Mouse (Mus musculus) left cerebral cortex, adult 2 months (tissue): ENCODE measurements around the gene Smyd3. TPM values are rescaled to one million over a fixed set of nuclear protein-coding genes. Genes with fewer than 3 reads are reported as not detected.
A peak's percentile ranks its signal among the peaks of the same experiment; 100 is the strongest.

Source experiments
- DNase-seq, 2 experiments: peaks; one replicate each; pipeline ENCODE4 v3.0.0; 2021 to 2022; ENCODE audit warnings: low spot score in 2 of 2, mixed read lengths in 1 of 2; ENCODE audit errors: extremely low spot score in 1 of 2
- H3K27ac ChIP-seq: fragments of 200-600 bp; 2 replicates; pipeline ENCODE4 v1.8.1; 2022
- H3K4me3 ChIP-seq: fragments of 200-600 bp; 2 replicates; pipeline ENCODE4 v1.8.1; 2022
- CTCF ChIP-seq: fragments of 200-600 bp; IDR thresholded peaks from 2 replicates; pipeline ENCODE4 v1.8.1; 2022; ENCODE audit warnings: antibody characterized with exemption, mild to moderate bottlenecking, moderate library complexity
- intact Hi-C: fragments of 180-260 bp; cut with DNase I; formaldehyde crosslinking; loops from one replicate; pipeline ENCODE4 v1.15.1; 2025
- total RNA-seq, 2 experiments: library from RNA; stranded (reverse); gene quantifications; 2 replicates each; pipeline ENCODE4 v1.2.3; 2021

Gene Smyd3
- total RNA-seq, 2 experiments from 2014 or later: 25.0 to 25.6 TPM

DNA sequence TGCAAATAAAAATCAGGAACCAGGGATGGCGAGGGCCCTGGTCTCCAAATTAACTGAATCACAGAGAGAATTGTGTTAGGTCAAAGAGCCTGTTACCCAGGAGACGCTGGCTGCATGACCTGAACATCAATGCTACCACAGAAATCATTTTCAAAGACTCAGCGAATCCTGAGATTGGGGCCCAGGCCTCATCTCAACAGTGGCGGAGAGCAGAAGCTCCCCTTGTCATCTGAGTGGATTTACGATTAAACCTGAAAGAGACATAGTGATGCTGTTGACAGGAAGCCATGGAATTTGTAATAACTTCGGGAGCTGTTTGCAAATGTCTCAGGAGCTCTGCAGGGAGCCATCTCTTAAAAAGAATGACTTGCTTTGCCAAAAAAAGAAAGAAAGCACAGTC lies 355.9 kb downstream of the Smyd3 start:
- Histone ChIP-seq H3K27ac (no peak overlapping the region), H3K4me3 (no peak overlapping the region)
- TF ChIP-seq CTCF: no peak
- no peak for DNase-seq
- intact Hi-C loops: no loop called here

DNA sequence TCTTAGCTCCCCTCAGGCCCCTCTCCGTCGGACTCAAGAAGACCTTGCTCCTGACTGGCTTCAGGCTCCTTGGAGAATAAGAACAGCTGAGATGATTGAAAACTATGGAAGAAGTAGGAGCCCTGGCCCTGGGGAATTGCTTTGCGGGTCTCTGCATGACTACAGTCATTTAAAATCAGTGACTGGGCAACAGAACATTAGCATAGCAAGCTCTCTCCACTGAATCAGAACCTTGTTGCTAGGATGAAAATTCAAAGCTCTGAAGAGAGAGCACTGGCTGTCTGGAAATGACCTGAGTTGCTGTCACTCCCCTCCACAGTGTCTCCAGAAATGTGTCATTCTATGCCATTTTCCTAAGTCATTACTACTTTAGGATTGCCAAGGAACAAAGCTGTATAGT lies 357.1 kb downstream of the Smyd3 start:
- TF ChIP-seq CTCF: no peak
- no peak for DNase-seq
- intact Hi-C loops: no loop called here
- Histone ChIP-seq H3K4me3 (no peak overlapping the region), H3K27ac (no peak overlapping the region)

GRCm38 (mm10) chr1:179152376-179152775 lies 365.5 kb downstream of the Smyd3 start:
- Histone ChIP-seq H3K4me3 (no peak overlapping the region), H3K27ac (no peak overlapping the region)
- intact Hi-C loops: no loop called here
- TF ChIP-seq CTCF: no peak
- DNase-seq: no peak

- Histone ChIP-seq H3K27ac (no peak overlapping the region), H3K4me3 (no peak overlapping the region)
- no peak for DNase-seq
- peak; percentile 3 for TF ChIP-seq CTCF
- intact Hi-C loops: no loop called here
These were observed 366.6 kb downstream of the Smyd3 start for GRCm38 (mm10) chr1:179151275-179151674.

DNA sequence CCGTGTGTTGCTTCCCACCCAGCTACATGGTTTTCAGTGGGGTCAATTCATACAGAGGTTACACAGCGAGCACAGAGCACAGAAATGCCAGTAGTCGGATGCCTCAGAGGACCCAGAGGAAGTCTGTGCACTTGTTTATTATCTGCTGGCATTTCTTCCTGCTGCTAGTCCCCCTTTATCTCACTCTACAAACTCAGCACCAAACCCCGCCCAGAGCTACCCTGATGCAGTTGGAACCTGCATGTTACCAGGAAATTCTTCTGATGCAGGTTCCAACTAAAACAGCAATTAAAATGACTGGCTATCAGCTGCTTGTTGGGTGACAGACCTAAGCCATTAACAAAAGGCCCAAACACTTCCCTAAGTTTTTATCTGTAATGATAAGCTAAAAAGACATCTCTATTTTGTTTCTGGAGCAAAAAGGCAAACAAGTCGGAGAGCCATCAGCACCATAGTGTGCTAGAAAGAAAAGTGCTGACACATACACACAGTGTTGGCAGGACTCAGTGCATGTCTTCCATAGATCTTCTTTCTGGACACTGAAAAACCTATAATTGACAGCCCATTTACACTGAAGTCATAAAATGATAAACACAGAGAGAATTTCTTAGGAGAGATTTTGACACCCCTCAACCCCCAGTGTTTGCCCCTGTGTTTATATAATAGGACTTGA lies 368.2 kb downstream of the Smyd3 start:
- H3K4me3 ChIP-seq: no peak overlapping the region
- no peak overlapping the region for H3K27ac ChIP-seq
- TF ChIP-seq CTCF: no peak
- intact Hi-C loops: no loop called here
- no peak for DNase-seq

GRCm38 (mm10) chr1:179146730-179147167 lies 371.1 kb downstream of the Smyd3 start:
- intact Hi-C loops: no loop called here
- no peak for TF ChIP-seq CTCF
- DNase-seq: no peak

DNA sequence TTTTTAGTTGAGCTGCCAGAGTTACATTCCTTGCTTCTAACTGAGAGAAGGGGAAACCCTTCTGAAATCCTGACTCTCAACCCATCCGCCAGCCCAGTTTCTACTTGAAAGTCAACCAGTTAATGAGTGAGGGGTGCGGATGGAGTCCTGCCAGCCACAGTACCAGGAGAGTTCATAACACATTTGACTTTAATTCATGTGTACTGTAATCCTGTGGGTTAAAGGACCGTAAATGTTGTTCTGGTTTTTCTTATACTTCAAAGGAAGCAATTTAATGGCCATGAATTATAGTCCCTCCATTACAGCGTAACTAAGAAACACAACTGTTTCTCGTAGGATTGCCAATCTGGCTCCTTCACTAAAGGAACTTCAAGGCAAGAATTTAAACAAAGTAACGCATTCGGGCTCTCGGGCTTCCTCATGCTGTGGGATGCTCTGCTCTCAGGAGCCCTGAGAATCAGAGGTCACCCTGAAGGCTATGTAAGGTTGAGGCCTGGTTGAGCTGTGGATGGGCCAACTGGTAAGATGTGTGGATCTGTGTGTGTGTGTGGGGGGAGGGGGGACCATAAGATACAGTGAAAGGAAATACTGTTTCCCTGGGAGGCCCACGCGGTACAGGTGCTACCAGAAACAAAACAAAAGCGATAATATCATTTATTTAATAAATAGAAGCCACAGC lies 374.5 kb downstream of the Smyd3 start:
- TF ChIP-seq CTCF: no peak
- intact Hi-C loops: loop anchor here (5.0 kb wide), 4 partner anchors 89 to 456 kb away; no protein-coding TSS in a partner anchor
- DNase-seq: no peak
- Histone ChIP-seq H3K4me3 (no peak overlapping the region), H3K27ac (no peak overlapping the region)

More at GRCm38 (mm10) chr1:179146730-179147167, 371.1 kb downstream of the Smyd3 start:
- Histone ChIP-seq H3K27ac (no peak overlapping the region), H3K4me3 (no peak overlapping the region)

GRCm38 (mm10) chr1:179142177-179142576 lies 375.7 kb downstream of the Smyd3 start:
- intact Hi-C loops: loop anchor here (1.0 to 5.0 kb wide), 5 partner anchors 90 to 614 kb away; no protein-coding TSS in a partner anchor
- no peak overlapping the region for H3K27ac ChIP-seq
- peak; percentile 32 to 44 for DNase-seq
- peak; percentile 67 for TF ChIP-seq CTCF
- H3K4me3 ChIP-seq: no peak overlapping the region

DNA sequence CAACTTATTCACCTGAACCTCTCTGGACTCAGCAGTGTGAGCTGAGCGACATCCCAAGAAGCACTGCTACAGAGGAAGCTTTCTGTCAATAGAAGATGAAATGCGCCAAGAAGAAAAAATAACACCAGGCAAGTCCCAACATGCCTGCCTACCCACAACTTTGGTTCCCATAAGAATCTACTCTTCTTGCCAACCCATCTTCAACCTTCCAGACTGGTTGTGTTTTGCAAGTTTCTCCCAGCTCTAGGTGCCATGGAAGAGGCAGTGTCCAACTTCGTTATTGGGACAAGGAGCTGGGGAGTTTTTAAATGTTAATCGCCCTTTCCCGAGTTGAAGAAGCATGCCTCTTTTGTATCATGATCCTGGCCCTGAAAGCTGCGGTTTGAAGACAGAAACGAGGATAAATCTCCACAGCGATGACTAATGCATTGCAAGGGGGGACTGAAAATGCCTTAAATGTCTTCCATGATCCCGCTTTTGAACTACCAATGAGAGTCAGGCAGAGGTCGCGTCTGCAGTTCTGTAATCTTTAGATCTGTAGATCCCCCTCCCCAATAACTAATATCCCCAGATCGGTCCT lies 376.7 kb downstream of the Smyd3 start:
- Histone ChIP-seq H3K27ac (no peak overlapping the region), H3K4me3 (no peak overlapping the region)
- no peak for DNase-seq
- intact Hi-C loops: loop anchor here (5.0 kb wide), 4 partner anchors 91 to 454 kb away; no protein-coding TSS in a partner anchor
- no peak for TF ChIP-seq CTCF

- intact Hi-C loops: no loop called here
- H3K4me3 ChIP-seq: no peak overlapping the region
- H3K27ac ChIP-seq: no peak overlapping the region
- DNase-seq: no peak
- TF ChIP-seq CTCF: peak; percentile 45
These were observed 380.7 kb downstream of the Smyd3 start for GRCm38 (mm10) chr1:179137145-179137477.

- TF ChIP-seq CTCF: no peak
- Histone ChIP-seq H3K27ac (no peak overlapping the region), H3K4me3 (no peak overlapping the region)
- peak; percentile 13 to 16 for DNase-seq
- intact Hi-C loops: no loop called here
These were observed 381.2 kb downstream of the Smyd3 start for GRCm38 (mm10) chr1:179136461-179137144.

DNA sequence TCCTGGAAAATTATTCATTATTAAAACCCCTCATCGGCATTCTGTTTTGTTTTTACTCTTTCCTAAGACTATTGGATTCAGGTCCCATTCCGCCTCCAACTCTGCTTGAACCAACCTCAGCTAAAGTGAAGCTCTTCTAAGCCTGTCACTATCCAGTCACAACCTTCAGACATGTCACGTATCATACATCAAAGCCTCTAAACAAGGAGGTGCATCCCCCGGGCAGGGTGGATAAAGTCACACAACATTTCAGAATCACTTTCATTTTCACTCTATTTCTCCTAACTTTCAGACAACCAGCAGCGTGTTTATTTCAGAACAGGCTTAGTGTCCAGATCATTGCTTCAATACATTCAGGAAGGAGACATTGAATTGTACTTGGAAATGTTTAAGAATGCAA lies 387.8 kb downstream of the Smyd3 start:
- TF ChIP-seq CTCF: no peak
- Histone ChIP-seq H3K27ac (no peak overlapping the region), H3K4me3 (no peak overlapping the region)
- intact Hi-C loops: no loop called here
- DNase-seq: no peak
